Mouse (Mus musculus): ENCODE data around the gene Itpk1. TPM values are rescaled to one million over a fixed set of nuclear protein-coding genes. Genes with fewer than 3 reads are reported as not detected.
A peak's percentile ranks its signal among the peaks of the same experiment; 100 is the strongest.

Gene Itpk1
- polyA plus RNA-seq, 1 experiment from 2014 or later = 5.5 TPM

DNA sequence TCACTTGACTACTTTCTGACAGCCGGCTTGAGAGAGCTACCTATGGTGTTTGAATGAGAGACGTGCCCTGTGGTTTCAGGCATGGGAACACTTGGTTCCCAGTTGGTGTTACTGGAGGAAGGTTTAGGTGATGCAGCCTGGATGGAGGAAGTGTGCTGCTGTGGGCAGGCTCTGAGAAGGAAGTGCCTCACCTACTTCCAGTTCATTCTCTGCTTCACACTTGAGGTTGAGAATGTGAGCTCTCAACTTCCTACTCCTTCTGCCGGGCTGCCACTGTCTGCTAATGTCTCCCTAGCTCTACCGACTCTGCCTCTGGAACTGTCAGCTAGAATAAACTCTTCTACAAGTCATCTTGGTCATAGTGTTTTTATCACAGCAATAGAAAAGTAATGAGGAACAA is 83.5 kb downstream of the Itpk1 start:
- no peaks in the 10 kb centered on the region for H3K9me3 ChIP-seq (replicated peaks)
- no peak overlapping the region for H3K27ac ChIP-seq (ENCODE audit: poor library complexity, severe bottlenecking)
- no peak overlapping the region for H3K4me3 ChIP-seq
- H3K27me3 ChIP-seq (replicated peaks) = no peaks in the 10 kb centered on the region
- H3K36me3 ChIP-seq = no peaks in the 10 kb centered on the region
- H3K4me2 ChIP-seq = no peak overlapping the region
- ATAC-seq (ENCODE audit: insufficient number of reproducible peaks, low FRiP score) = no peak
- peaks cover 24% of the 10 kb centered on the region for H3K4me1 ChIP-seq (replicated peaks)
- H3K9ac ChIP-seq = no peak overlapping the region
- WGBS = 83% methylated on average over 4 of the region's 4 CpGs

DNA sequence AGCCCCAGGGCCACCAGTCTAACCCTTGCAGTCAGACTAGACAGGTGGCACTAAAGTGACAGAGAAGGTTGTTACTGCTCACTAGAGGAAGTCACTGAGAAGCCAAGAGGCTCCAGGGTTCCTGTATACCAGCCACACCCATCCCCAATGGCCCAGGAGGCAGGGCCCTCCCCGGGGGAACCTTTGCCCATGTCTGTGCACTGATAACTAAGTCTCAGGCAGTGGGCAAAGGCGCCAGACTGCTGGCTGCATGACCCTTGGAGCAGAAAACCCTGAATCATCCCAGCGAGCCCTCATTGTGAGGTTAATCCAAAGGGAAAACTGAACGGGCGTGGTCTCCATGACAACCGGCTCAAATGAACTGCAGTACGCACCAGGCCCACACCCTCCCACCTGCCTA is 84.8 kb downstream of the Itpk1 start:
- H3K27ac ChIP-seq (ENCODE audit: poor library complexity, severe bottlenecking) = no peak overlapping the region
- H3K27me3 ChIP-seq (replicated peaks) = no peaks in the 10 kb centered on the region
- H3K9ac ChIP-seq = no peak overlapping the region
- no peak overlapping the region for H3K4me2 ChIP-seq
- peaks cover 26% of the 10 kb centered on the region for H3K4me1 ChIP-seq (replicated peaks)
- ATAC-seq (ENCODE audit: insufficient number of reproducible peaks, low FRiP score) = no peak
- no peaks in the 10 kb centered on the region for H3K36me3 ChIP-seq
- WGBS = 71% methylated on average over 7 of the region's 7 CpGs
- H3K4me3 ChIP-seq = no peak overlapping the region
- H3K9me3 ChIP-seq (replicated peaks) = no peaks in the 10 kb centered on the region

DNA sequence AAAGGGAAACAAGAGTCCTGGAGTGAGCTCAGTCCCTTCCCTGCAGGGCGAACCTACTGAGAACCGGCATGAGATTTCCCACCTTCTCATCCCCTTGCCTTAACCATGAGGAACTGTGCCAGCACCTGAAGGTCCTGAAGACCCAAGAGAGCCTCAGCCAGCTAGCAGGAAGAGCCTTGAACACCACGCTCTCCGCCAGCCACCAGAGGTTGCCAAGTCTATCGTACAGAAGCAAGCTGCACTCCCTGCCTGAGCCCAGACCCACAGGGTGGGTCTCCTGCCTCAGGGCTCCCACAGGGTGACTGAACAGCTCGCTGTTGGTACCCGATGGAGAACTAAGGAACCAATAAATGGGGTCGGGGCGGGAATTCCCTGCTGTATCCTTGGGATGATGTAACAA is 86.6 kb downstream of the Itpk1 start:
- Histone ChIP-seq H3K36me3 (no peaks in the 10 kb centered on the region), H3K4me1 (replicated peaks) (peaks cover 26% of the 10 kb centered on the region), H3K4me2 (no peak overlapping the region), H3K9me3 (replicated peaks) (no peaks in the 10 kb centered on the region), H3K4me3 (no peak overlapping the region), H3K27ac (ENCODE audit: poor library complexity, severe bottlenecking) (no peak overlapping the region), H3K9ac (no peak overlapping the region), H3K27me3 (replicated peaks) (no peaks in the 10 kb centered on the region)
- ATAC-seq (ENCODE audit: insufficient number of reproducible peaks, low FRiP score) = no peak
- WGBS = 75% methylated on average over 9 of the region's 9 CpGs

DNA sequence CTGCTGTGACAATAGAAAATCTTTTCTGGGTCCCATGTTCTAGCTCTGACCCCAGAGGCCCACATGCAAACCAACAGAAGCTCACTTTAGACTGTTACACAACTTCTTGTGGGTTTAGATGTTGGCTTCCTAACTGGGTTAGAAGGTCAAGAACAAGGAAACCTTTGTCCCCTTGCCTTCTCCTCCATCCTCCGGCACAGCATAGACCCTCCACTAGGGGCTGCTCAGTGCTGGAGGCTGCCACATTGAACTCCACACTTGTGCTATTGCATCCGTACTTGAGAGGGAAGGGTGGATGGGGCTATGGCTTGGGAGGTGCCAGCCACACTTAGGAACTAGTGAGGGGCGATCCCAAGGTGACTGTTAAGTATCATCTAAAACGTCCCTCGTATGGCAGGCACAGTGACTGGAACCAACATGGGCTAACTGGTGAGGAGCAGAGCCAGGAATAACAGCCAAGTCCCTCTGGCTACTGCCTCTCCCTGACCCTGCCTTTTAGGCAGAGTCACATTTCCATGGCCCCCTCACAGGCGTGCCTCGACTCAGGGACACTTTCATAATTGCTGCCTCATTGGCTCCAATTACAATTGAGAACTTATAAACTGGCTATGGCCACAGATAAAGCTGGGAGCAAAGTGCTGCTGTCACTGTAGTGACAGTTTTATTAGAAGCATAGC is 87.7 kb downstream of the Itpk1 start:
- Histone ChIP-seq H3K4me2 (no peak overlapping the region), H3K9ac (no peak overlapping the region), H3K27me3 (replicated peaks) (no peaks in the 10 kb centered on the region), H3K27ac (ENCODE audit: poor library complexity, severe bottlenecking) (no peak overlapping the region; the same call in 1 of the 2 replicates), H3K9me3 (replicated peaks) (no peaks in the 10 kb centered on the region), H3K4me3 (no peak overlapping the region), H3K36me3 (no peaks in the 10 kb centered on the region), H3K4me1 (replicated peaks) (peaks cover 15% of the 10 kb centered on the region)
- no peak for ATAC-seq (ENCODE audit: insufficient number of reproducible peaks, low FRiP score)
- 61% methylated on average over 7 of the region's 7 CpGs for whole genome bisulfite sequencing

DNA sequence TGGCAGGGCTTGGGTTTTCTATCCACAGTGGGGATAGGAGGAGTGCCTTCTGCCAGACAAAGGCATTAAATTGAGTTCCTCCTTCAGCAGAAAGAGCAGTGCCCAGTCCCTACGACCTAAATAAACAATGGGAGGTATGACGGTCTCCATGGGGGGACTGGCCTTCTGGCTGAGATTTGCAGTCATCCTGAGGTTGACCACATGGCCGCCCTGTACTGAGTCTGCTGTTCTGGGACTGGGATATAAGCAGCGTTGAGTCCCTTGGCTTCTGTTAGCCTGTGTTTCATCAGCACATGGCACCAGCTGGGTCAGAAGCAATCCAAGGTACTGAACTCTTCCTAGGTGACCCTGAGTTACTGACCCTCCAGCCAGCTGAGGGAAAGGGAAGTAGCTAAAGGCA is 88.5 kb downstream of the Itpk1 start:
- no peak for ATAC-seq (ENCODE audit: insufficient number of reproducible peaks, low FRiP score)
- WGBS = 25% methylated on average over 4 of the region's 4 CpGs
- H3K27me3 ChIP-seq (replicated peaks) = no peaks in the 10 kb centered on the region
- H3K9me3 ChIP-seq (replicated peaks) = no peaks in the 10 kb centered on the region
- no peaks in the 10 kb centered on the region for H3K36me3 ChIP-seq
- H3K4me2 ChIP-seq = no peak overlapping the region
- H3K4me3 ChIP-seq = no peak overlapping the region
- no peak overlapping the region for H3K9ac ChIP-seq
- H3K4me1 ChIP-seq (replicated peaks) = peaks cover 14% of the 10 kb centered on the region
- no peak overlapping the region for H3K27ac ChIP-seq (ENCODE audit: poor library complexity, severe bottlenecking)

DNA sequence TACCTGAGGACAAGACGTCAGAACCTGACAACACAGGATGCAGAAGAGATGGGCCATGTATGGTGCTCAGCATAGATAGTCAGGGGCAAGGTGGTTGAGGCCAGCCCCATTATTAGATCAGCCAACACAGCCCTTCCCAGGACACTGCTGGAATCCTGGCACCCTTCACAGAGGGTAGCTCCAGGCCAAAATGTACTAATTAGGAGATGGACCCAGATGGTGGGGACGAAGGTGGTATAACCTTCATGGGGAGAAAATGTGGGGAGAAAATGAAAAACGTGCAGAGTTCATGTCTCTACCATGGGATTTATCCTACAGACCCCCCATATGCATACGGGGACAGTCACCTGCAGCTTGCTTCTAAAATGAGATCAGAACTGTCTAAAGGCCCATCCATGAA is 91.3 kb downstream of the Itpk1 start:
- H3K4me2 ChIP-seq = no peak overlapping the region
- no peak overlapping the region for H3K4me3 ChIP-seq
- peaks cover 20% of the 10 kb centered on the region for H3K4me1 ChIP-seq (replicated peaks)
- no peaks in the 10 kb centered on the region for H3K27me3 ChIP-seq (replicated peaks)
- no peaks in the 10 kb centered on the region for H3K9me3 ChIP-seq (replicated peaks)
- no peak overlapping the region for H3K9ac ChIP-seq
- WGBS = 84% methylated on average over 4 of the region's 4 CpGs
- ATAC-seq (ENCODE audit: insufficient number of reproducible peaks, low FRiP score) = no peak
- no peak overlapping the region for H3K27ac ChIP-seq (ENCODE audit: poor library complexity, severe bottlenecking)
- H3K36me3 ChIP-seq = no peaks in the 10 kb centered on the region

DNA sequence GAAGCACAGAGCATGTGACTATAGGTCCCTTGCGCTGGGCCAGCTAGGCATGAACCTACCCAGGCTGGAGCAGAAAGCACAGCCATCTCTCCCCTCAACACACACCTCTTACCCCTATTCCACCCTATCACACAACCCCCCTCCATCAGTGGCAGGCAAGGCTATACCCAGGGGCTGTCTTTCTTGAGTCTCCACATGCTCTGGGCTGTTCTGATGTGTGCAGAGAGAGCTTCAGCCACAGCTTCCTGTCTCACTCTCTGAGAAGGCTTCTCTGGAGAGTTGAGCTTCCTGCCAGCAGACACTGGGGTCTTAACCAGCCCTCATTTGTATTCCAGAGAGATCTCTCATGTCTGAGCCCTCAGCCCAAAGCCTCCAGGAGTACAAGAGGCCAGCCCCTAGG is 92.3 kb downstream of the Itpk1 start:
- Histone ChIP-seq H3K36me3 (no peaks in the 10 kb centered on the region), H3K4me3 (no peak overlapping the region), H3K27ac (ENCODE audit: poor library complexity, severe bottlenecking) (no peak overlapping the region), H3K4me2 (no peak overlapping the region), H3K27me3 (replicated peaks) (no peaks in the 10 kb centered on the region), H3K9me3 (replicated peaks) (no peaks in the 10 kb centered on the region), H3K4me1 (replicated peaks) (peaks cover 30% of the 10 kb centered on the region), H3K9ac (no peak overlapping the region)
- WGBS = 97% methylated on average over 1 of the region's 1 CpGs
- no peak for ATAC-seq (ENCODE audit: insufficient number of reproducible peaks, low FRiP score)

DNA sequence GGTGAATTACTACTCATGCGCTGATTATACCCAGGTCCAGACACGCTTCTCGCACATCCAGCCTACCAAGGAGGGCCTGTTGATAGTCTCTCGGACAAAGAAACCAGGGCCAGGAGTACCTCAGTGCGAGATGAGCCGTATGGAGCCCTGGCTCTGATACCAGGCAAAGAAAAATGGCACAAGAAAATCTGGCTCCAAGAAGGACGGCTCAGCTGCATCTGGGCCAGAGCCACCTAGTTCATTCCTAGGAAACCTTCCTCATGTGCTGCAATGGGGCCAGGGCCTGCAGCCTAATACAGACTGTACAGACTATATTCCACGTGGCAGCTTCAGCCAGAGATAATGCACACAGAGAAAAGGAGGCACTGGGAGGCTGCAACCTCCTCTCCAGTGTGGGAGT is 93.8 kb downstream of the Itpk1 start:
- 86% methylated on average over 8 of the region's 8 CpGs for WGBS
- H3K4me1 ChIP-seq (replicated peaks) = peaks cover 19% of the 10 kb centered on the region
- no peaks in the 10 kb centered on the region for H3K27me3 ChIP-seq (replicated peaks)
- no peaks in the 10 kb centered on the region for H3K9me3 ChIP-seq (replicated peaks)
- H3K36me3 ChIP-seq = no peaks in the 10 kb centered on the region
- H3K4me3 ChIP-seq = no peak overlapping the region
- H3K9ac ChIP-seq = no peak overlapping the region
- H3K27ac ChIP-seq (ENCODE audit: poor library complexity, severe bottlenecking) = no peak overlapping the region
- no peak for ATAC-seq (ENCODE audit: insufficient number of reproducible peaks, low FRiP score)
- H3K4me2 ChIP-seq = no peak overlapping the region

DNA sequence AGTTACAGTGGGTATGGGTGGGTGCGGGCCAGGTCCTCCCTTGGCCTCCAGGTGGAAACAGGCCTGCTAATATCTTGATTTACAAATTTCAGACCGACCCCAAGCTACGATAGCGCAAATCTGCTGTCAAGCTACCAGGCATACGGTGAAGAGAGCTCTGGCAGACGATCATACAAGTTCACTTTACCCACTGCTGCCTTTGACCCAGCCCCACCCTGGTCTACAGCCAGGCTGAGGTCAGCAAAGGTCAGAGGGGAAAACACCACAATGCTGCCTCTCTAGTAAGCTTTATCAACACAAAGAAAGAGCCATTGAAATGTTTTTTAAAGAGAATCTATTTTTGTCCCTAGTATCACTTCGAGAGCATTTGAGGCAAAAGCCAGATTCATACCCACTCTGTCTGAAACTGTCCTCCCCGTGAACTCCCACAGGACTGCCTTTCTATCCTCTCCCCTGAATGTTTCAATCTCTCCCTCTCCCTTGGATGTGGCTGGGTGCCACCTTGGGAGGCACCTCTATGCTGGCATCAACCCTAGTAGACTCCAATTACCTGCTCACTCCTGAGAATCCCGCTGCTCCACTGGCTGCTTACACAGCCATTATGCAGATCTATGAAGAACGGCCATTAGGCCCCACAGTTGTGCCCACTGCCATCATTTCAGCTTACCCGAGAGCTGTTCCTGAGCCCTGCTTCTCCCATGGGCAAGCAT is 96.8 kb downstream of the Itpk1 start:
- Histone ChIP-seq H3K27me3 (replicated peaks) (no peaks in the 10 kb centered on the region), H3K4me3 (no peak overlapping the region), H3K9ac (no peak overlapping the region), H3K9me3 (replicated peaks) (no peaks in the 10 kb centered on the region), H3K36me3 (no peaks in the 10 kb centered on the region), H3K4me1 (replicated peaks) (peaks cover 19% of the 10 kb centered on the region), H3K4me2 (no peak overlapping the region), H3K27ac (ENCODE audit: poor library complexity, severe bottlenecking) (no peak overlapping the region)
- WGBS = 61% methylated on average over 11 of the region's 11 CpGs
- ATAC-seq (ENCODE audit: insufficient number of reproducible peaks, low FRiP score) = 0 out of 2 replicates have a peak, but pooled peaks have one; percentile 9

DNA sequence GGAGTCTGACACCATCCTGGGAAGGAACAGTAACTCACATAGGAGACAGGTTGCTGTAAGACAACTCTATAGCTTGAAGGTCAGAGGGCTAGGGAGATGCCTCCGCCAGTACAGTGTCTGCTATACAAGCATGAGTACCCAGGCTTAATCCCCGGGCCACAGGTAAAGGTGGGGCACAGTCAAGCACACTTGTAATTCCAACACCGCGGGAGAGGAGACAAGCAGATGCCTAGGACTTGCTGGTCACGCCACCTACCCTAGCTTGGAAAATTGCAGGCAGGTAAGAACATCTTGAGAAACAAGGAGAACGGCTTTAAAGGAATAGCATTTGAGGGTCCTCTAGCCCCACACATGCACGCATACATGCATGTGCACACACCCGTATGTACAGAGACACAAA is 97.7 kb downstream of the Itpk1 start:
- Histone ChIP-seq H3K4me2 (no peak overlapping the region), H3K4me1 (replicated peaks) (peaks cover 22% of the 10 kb centered on the region), H3K9ac (no peak overlapping the region), H3K27ac (ENCODE audit: poor library complexity, severe bottlenecking) (no peak overlapping the region), H3K27me3 (replicated peaks) (no peaks in the 10 kb centered on the region), H3K9me3 (replicated peaks) (no peaks in the 10 kb centered on the region), H3K4me3 (no peak overlapping the region), H3K36me3 (no peaks in the 10 kb centered on the region)
- no peak for ATAC-seq (ENCODE audit: insufficient number of reproducible peaks, low FRiP score)
- WGBS = 87% methylated on average over 8 of the region's 8 CpGs

DNA sequence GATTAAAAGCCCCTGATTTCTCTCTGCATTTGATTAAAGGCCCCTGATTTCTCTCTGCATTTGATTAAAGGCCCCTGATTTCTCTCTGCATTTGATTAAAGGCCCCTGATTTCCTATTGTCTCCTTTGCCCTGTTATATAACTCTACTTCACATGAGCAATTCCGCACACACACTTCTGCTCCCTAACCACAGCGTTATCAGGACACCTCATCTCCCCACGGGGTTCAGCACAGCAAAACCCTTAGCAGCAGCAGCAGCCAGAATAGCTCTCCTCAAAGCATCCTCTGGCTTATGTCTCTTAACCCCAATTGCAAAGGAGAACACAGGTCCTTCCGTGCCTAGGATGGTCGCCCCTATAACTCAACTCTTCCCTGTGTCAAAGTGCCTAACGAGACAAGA is 99.1 kb downstream of the Itpk1 start:
- H3K9ac ChIP-seq = no peak overlapping the region
- H3K9me3 ChIP-seq (replicated peaks) = no peaks in the 10 kb centered on the region
- peaks cover 27% of the 10 kb centered on the region for H3K4me1 ChIP-seq (replicated peaks)
- no peak overlapping the region for H3K4me2 ChIP-seq
- WGBS = 82% methylated on average over 6 of the region's 6 CpGs
- H3K36me3 ChIP-seq = no peaks in the 10 kb centered on the region
- no peaks in the 10 kb centered on the region for H3K27me3 ChIP-seq (replicated peaks)
- no peak overlapping the region for H3K27ac ChIP-seq (ENCODE audit: poor library complexity, severe bottlenecking)
- H3K4me3 ChIP-seq = no peak overlapping the region
- ATAC-seq (ENCODE audit: insufficient number of reproducible peaks, low FRiP score) = no peak

Data from heart, embryonic 12.5 days (tissue).